Mouse (Mus musculus): ENCODE data around the gene Hic2.
A peak's percentile ranks its signal among the peaks of the same experiment; 100 is the strongest.
"Not testable (repeated sequence)": the region's sequence is repeated elsewhere in the genome, so short reads cannot be mapped to it uniquely, and the experiment has no call there.

Hic2 gene

DNA sequence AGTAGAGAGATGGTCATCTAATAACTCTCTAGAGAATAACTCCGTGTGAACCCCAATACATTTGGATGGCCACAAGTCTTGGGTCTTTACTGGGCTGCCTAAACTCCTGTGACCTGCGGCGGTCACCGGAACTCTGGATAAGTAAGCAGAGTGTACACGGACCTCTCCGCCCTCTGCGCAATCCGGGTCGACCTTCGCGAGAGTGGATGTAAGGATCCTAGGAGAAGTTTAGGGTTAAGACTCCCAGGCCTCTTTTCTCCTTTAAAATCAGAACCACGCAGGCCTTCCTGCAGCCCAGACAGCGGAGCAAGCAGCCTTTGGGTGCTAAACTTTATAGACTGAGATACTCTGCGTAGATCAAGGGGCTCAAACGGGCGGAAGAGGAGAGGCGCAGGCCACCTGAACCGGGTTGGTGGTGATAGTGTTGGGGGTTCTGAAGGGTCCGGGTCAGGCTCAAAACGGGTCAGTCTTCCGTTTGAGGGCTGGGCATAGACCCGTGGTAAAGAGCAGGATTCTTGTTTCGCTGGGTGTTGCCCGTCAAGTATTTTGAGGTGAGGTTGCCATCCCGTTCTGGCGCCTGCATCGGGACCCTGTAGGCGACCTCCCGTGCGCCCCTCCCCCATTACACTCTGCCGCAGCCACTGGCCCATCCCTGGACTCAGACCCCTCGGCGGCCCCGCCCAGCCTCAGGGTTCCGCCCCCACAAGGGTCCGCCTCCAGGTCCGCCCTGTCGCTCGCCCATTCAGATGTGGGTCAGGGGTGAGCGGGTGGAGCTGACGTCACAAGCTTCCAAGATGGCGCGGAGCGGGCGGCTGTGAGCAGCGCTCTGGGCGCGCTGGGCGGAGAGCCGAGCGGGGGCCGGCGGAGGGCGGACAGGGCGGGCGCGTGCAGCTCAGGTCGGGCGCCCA is at the start of gene Hic2:
Hic2 (plus strand) TSS at position 779 of the 908 bp plus-strand sequence.
- peak; percentile 65 for DNase-seq (ENCODE audit: low spot score)

GRCm38 (mm10) chr16:17185475-17185874 is 47.9 kb upstream of the Hic2 start:
- no peak for DNase-seq (ENCODE audit: low spot score)

- no peak for DNase-seq (ENCODE audit: low spot score)
Measured at GRCm38 (mm10) chr16:17193823-17194222, 39.5 kb upstream of the Hic2 start.

GRCm38 (mm10) chr16:17200121-17200952 is 33.0 kb upstream of the Hic2 start:
- DNase-seq (ENCODE audit: low spot score): no peak

DNA sequence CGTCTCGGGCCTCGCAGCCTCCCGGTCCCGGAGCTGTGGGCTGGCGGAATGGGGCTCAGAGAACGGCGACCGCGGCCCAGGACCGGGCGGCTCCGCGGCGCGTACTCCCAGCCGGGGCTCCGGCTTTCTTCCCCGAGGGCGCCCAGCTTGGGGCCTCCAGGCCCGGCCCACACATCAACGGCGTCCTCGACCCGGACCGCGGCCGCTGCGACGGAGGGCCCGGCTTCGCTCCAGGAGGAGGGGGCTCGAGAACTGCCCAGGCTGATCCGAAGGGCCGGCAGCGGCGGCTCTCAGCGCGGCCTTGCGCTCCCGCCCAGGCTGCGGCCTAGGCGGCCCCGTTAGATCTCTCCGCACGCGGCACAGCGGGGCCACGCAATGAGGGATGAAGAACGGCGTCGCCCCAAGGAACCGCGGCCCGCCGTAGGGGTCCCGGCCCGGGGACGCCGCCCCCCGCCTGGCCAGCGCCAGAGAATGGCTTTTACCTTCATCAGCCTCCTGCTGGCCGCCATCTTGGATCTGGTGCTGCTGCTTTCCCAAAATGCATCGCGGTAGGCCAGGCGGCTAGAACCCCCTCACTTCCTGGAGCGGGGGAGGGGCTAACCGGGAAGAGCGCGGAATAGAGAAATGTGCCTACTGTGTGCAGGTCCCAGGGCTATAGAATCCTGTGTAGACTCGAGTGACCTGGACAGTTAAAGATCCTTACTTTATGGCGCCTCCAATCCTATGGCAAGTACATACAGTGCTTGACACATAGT is 32.2 kb upstream of the Hic2 start:
- peak; percentile 66 for DNase-seq (ENCODE audit: low spot score)

GRCm38 (mm10) chr16:17201977-17202376 is 31.4 kb upstream of the Hic2 start:
- DNase-seq (ENCODE audit: low spot score): no peak

DNA sequence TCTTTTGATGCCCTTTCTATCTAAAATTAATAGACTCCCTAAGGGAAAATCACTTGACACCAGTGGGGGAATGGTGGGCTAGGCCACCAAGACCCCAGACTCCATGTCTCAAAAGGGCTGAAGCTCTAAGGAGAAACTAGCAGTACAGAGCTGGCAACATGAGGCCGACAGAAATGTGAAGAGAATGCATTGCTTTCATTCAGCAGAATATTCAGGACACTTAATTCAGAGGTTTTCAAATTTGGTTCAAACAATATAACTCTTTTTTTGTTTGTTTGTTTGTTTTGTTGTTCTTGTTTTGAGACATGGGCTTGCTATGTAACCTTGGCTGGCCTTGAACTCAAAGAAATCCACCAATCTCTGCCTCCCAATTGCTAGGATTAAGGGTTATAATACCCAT is 30.8 kb upstream of the Hic2 start, which contains the start of gene Ube2l3:
Ube2l3 (minus strand) TSS at position 101 of the 400 bp plus-strand sequence.
- DNase-seq (ENCODE audit: low spot score): no peak

GRCm38 (mm10) chr16:17204990-17205389 is 28.4 kb upstream of the Hic2 start:
- DNase-seq (ENCODE audit: low spot score): no peak

DNA sequence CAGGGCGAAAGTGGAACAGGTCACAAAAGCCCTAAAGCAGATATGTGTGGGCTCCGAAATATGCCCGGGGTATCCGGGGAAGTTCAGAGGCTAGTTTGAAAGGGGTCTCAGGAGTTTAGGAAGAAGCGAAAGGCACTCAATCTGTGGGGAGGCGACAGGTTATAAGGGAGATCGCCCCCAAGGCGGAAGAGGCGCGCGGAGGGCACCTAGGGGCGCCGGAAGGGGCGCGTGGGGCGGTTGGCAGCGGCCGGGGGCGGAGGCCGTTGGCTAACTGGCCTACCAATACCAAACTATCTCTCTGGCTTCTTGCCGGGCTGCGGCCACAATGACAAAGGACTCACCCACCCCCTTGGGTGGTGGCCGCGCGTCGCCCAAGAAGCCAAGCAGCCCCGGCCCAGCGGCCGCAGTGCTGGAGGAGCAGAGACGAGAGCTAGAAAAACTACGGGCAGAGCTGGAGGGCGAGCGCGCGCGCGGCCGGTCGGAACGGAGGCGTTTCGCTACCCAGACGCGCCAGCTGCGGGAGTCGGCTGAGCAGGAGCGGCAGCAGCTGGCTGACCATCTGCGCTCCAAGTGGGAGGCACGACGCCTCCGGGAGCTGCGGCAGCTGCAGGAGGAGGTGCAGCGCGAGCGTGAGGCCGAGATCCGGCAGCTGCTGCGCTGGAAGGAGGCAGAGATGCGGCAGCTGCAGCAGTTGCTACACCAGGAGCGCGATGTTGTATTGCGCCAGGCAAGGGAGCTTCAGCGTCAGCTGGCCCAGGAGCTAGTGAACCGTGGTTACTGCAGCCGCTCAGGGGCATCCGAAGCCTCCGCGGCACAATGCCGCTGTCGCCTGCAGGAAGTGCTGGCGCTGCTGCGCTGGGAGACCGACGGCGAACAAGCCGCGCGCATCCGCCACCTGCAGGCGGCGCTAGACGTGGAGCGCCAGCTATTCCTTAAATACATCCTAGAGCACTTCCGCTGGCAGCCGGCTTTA is 24.7 kb upstream of the Hic2 start, which contains the start of gene Rimbp3:
Rimbp3 (plus strand) TSS at position 215 of the 973 bp plus-strand sequence.
- peak; percentile 63 for DNase-seq (ENCODE audit: low spot score)

- no peak for DNase-seq (ENCODE audit: low spot score)
Measured at GRCm38 (mm10) chr16:17209404-17209960, 23.9 kb upstream of the Hic2 start.

GRCm38 (mm10) chr16:17209981-17210838 is 23.2 kb upstream of the Hic2 start:
- peak; percentile 85 for DNase-seq (ENCODE audit: low spot score)

- DNase-seq (ENCODE audit: low spot score): no peak
Measured at GRCm38 (mm10) chr16:17216934-17217633, 16.3 kb upstream of the Hic2 start.

GRCm38 (mm10) chr16:17220127-17220733 is 13.1 kb upstream of the Hic2 start:
- DNase-seq (ENCODE audit: low spot score): no peak

DNA sequence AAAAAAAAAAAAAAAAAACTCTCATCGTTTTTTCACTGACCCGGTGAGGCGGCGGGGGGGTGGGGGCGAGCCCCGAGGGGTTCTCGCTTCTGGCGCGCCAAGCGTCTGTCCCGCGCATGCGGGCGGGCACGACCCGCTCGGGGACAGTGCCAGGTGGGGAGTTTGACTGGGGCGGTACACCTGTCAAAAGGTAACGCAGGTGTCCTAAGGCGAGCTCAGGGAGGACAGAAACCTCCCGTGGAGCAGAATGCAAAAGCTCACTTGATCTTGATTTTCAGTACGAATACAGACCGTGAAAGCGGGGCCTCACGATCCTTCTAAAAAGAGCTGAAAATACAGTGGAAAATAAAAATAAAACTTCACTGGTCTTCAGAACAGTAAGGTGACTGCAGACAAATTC is 11.2 kb upstream of the Hic2 start:
- DNase-seq (ENCODE audit: low spot score): peak; percentile 75

DNA sequence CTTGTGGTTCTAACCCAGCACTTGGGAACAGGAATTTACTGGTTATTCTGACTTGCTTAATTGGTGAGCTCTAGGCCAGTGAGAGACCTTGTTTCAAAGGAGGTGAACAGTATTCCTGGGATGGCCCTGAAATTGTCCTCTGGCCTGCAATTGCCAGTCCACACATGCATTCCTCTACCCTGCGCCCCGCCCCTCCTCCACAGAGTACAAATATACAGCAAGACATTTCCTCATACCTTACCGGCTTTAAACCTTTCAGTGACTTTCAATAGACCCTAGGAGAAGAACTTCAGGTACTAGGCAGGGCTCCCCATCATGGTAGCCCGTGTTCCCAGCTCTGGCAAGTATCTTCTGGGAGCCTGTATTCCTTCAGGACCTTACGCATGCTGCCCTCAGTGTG is 7.8 kb upstream of the Hic2 start:
- no peak for DNase-seq (ENCODE audit: low spot score)

- no peak for DNase-seq (ENCODE audit: low spot score)
Measured at GRCm38 (mm10) chr16:17226496-17226895, 6.9 kb upstream of the Hic2 start.

DNA sequence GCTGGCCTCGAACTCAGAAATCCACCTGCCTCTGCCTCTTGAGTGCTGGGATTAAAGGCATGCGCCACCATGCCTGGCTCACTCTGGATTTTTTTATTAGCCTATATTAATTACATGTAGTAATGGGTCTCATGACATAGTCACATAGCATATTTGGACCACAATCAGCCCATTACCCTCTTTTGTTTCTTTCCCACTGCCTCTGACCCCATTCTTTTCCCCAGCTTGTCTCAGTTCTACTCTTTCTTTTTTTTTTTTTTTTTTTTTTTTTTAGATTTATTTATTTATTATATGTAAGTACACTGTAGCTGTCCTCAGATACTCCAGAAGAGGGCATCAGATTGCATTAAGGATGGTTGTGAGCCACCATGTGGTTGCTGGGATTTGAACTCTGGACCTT is 1.8 kb upstream of the Hic2 start:
- DNase-seq (ENCODE audit: low spot score): not testable (repeated sequence)
